Mouse (Mus musculus) thymus, postnatal 10 days (tissue): ENCODE results near the gene Prr12.

Source experiments
- DNase-seq, 2 experiments: peaks; one replicate each; pipeline ENCODE4 v3.0.0; 2021; ENCODE audit warnings: low spot score in 2 of 2

Gene Prr12

GRCm38 (mm10) chr7:45077829-45078228 lies 25.1 kb upstream of the Prr12 start:
- no peak for DNase-seq

- no peak for DNase-seq
Measured at GRCm38 (mm10) chr7:45077322-45077721, 24.6 kb upstream of the Prr12 start.

- no peak for DNase-seq
Measured at GRCm38 (mm10) chr7:45076501-45076900, 23.8 kb upstream of the Prr12 start.

DNA sequence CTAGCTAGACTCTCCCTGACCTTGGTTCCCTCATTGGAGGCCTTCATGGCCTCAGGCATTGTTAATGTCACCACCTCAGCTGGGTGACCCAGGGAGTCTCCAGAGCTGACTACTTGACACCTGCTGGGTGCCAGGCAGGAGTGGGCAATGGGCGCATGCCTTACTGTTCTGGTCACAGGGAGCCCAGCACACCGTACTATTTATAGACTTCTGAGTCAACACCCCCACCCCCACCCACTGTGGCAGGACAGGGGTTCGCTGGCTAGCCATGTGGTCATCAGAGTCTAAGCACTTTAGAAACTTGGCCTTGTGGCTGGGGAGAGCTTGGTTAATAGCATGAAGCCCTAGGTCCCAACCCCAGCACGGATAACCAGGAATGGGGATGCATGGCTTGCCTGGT lies 22.7 kb upstream of the Prr12 start:
- no peak for DNase-seq

DNA sequence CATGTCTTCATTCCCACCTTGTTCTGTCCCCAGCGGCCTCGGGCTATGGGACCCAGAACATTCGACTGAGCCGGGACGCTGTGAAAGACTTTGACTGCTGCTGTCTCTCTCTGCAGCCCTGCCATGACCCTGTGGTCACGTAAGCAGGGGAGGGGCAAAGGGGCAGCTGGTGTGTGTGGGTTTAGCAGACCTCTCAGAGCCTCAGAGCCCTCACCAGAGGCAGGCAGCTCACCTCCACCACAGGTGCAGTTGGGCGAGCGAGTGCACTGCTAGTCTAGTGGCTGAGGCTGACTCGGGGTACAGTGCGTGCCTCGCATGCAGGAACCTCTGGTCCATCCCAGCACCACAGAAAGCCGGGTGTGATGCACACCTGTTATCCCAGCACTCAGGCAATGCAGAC lies 21.3 kb upstream of the Prr12 start:
- DNase-seq: no peak

- DNase-seq: no peak
Measured at GRCm38 (mm10) chr7:45073171-45073707, 20.6 kb upstream of the Prr12 start.

GRCm38 (mm10) chr7:45072230-45072629 lies 19.5 kb upstream of the Prr12 start:
- no peak for DNase-seq

GRCm38 (mm10) chr7:45069671-45070070 lies 17.0 kb upstream of the Prr12 start:
- no peak for DNase-seq

DNA sequence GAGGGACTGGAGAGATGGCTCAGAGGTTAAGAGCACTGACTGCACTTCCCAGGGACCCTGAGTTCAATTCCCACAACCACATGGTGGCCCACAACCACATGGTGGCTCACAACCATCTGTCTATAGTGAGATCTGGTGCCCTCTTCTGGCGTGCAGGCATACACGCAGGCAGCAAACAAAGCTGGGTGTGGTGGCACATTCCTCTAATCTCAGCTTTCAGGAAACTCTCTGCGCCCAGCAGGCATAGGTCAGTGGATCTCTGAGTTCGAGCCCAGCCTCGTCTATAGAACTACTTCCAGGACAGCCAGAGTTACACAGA lies 15.3 kb upstream of the Prr12 start:
- peak; percentile 47 to 70 for DNase-seq

- DNase-seq: no peak
Measured at GRCm38 (mm10) chr7:45067190-45067999, 14.7 kb upstream of the Prr12 start.

- peak; percentile 90 to 93 for DNase-seq
Measured at GRCm38 (mm10) chr7:45062239-45062835, 9.7 kb upstream of the Prr12 start, which contains the start of the genes Nosip and Prrg2. Gene Nosip, plus strand, starts transcription at chr7:45062429. Gene Prrg2, minus strand, starts transcription at chr7:45062677.

DNA sequence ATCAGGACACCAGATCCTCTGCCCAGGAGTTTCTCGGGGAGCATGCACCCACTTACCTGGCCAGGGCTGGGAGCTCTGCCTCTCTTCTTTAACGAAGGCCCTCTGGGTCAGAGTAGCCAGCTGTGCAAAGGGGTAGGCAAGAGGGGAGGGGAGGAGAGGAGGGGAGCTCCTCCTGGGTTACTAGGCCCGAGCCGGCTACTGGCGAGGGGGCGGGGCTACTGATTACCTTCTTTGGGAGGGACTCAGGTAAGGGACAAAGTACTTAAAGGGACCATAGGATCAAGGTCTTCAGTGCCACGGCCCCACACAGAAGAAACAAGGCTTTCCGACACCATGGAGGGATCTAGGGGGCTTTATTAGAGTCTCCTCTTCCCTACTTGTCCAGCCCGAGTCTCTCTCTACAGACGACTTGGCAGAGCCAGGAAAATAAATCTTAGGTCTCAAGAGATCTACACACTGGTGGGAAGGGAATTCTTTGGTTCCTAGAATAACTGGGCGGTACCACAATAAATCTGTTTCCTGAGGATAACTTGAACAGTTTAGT lies 8.9 kb upstream of the Prr12 start:
- DNase-seq: no peak

DNA sequence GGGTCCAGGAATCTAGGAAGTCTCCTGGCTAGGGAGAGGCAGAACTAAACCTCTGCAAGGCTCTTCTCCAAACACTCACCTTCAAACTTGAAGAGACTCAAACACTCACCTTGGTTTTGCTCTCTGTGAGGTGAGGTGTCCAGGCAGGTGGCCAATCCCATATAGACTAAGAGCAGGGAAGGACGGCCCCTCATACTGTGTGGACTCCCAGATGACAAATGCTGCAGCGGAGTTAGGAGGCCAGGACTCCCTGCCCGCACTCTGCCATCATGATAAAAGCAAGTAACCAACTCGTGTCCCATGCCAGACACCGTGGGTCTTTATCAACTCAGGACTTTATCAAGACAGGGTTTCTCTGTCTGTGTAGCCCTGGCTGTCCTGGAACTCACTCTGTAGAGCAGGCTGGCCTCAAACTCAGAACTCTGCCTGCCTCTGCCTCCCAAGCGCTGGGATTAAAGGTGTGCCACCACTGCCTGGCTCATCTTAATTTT lies 8.0 kb upstream of the Prr12 start:
- no peak for DNase-seq

GRCm38 (mm10) chr7:45058607-45059571 lies 6.2 kb upstream of the Prr12 start:
- DNase-seq: no peak

- DNase-seq: no peak
Measured at GRCm38 (mm10) chr7:45056972-45057348, 4.3 kb upstream of the Prr12 start.

DNA sequence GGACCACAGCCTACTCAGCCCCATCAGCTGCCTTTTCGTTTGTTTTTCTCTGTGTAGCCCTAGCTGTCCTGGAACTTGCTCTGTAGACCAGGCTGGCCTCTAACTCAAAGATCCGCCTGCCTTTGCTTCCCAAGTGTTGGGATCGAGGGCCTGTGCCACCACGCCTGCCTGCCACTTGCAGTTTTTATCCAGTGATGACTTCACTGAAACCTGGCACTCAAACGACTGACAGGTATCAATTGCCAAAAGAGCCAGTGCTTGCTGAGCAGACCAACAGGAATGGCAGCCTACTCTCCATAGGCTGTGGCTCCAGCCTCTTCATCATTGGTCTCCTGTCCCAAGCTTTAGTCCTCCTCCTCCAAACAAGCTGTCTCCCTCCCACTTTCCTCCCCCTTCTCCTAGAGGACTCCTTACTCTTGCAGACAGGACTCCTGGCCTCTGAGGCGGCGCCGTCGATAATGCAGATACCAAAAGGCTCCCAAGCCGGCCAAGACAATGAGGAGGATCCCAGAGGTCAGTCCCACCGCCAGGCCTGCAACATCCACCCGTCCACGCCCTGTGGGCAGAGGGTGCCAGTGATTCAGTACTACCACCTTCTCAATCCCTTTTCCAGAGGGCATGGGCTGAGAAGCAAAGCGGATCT lies 3.8 kb upstream of the Prr12 start:
- DNase-seq: no peak

- peak; percentile 91 to 98 for DNase-seq
Measured at GRCm38 (mm10) chr7:45053931-45054510, 1.3 kb upstream of the Prr12 start.

- DNase-seq: peak; percentile 70 to 80
Measured at GRCm38 (mm10) chr7:45053117-45053930, 643 bp upstream of the Prr12 start.

- peak in 1 of 2 experiments; percentile 57 for DNase-seq
Measured at GRCm38 (mm10) chr7:45052181-45052861, 360 bp downstream of the Prr12 start.
